Mouse (Mus musculus) layer of hippocampus, postnatal 14 days (tissue): Measurements from ENCODE around the gene Olfr1275. TPM values are rescaled to one million over a fixed set of nuclear protein-coding genes. Genes with fewer than 3 reads are reported as not detected.

Experiments used
- DNase-seq, 2 experiments: peaks; one replicate each; pipeline ENCODE4 v3.0.0; 2021 to 2022; ENCODE audit warnings: low spot score in 2 of 2, mixed read lengths in 1 of 2
- long read RNA-seq, 2 experiments: library from polyadenylated mRNA; stranded (forward); transcript quantifications; one replicate each; pipeline ENCODE4 v2.0.0; 2021
- total RNA-seq, 2 experiments: library from RNA; stranded (reverse); gene quantifications; 2 replicates each; pipeline ENCODE4 v1.2.3; 2021

Gene Olfr1275
- total RNA-seq = not detected
- long read RNA-seq, experiment 1 = 0 reads
- long read RNA-seq, experiment 2 = 0 reads

DNA sequence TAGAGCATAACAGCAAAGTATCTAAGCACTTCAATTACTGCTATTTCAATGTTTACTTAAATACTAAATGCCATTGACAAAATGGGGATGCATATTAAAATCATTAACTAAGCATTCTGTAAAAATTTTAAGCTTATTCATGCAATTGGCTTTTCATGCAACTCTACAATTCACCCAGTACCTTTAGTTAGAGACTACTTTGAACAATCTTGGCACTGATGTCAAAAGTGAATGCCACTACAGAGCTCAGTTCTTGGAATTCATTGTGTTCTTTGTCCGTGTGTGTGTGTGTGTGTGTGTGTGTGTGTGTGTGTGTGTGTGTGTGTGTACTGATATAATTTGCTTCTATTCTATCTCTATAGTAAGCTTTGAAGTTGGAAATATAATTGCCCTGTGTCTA is at the start of gene Olfr1275:
TSS of gene Olfr1275 (minus strand) at position 101 of the 400 bp plus-strand sequence.
- DNase-seq = no peak

DNA sequence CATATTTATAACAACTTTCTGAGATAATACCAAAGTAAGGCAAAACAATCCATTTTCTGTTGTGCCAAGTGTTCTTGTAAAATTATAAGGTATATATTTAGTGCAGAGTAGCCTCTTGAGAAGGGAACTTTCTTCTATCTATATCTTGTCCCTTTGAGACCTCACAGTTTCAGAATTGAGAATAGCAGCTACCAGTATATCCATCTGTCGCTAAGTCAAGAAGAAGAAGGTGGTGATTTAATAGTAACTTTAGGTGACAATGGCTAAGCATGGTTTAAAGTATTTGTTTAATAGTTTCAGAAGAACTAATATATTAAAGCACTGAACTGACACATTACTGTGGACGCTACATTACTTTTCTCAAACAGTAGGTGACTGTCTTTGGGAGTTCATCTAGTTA is 38.9 kb upstream of the Olfr1275 start, which contains the start of gene Olfr1277:
TSS of gene Olfr1277 (minus strand) at position 101 of the 400 bp plus-strand sequence.
- no peak for DNase-seq

DNA sequence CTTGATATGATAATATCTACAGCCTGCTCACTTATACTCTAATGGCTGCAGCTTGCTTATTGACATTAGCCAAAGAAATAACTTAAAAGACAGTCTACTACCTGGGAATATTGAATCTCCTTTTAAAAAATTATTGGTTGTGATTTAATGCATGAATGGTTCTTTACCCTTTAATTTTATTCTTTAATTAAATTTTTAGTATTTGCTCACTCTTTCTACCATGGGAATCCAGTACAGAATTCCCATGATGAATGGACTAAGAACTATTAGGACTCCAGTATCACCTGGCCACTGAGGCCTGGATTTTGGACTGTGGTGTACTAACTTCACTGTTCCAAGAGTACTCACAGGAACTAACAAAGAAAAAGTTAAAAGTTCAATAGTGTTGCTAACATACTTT is 19.1 kb upstream of the Olfr1275 start, which contains the start of gene Olfr1276:
TSS of gene Olfr1276 (plus strand) at position 301 of the 400 bp plus-strand sequence.
- DNase-seq = no peak

DNA sequence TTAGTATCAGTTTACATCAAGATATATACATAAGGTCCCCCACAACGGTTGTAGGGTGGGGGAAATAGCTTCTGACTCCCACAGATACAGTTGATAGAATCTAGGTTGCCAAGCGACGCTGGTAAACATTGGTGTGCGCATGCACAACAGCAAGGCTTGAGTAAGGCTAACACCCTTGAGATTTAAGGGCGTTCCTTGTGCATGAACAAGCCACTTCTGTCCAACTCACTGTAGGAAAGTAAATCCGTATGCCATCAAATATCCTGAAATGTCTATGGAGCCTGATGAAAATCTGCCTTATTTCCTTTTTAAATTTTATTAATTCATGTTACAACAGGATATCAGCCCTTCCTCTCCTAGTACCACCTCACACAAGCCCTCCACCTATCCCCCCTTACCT is 5.6 kb downstream of the Olfr1275 start, which contains the start of gene 4930430A15Rik:
TSS of gene 4930430A15Rik (minus strand) at position 101 of the 400 bp plus-strand sequence.
- no peak for DNase-seq

DNA sequence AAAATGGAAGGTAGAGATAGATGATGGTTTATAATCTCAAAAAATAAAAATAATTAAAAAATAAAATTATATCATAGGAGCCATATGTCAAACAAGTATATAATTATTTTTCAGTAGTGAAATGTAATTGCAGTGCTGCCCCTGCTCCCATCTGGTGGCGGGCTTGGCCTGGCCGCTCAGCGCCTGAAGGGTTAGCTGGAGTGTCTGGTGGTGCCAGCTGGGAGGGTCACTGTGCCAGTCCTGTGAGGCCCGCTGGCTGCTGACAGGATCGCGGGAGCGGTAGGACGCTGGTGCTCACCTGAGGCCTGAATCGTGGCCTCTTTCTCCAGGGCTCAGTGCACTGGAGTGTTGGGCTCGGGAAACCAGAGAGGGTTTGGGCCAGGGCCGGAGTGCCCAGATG is 53.0 kb downstream of the Olfr1275 start:
- DNase-seq = no peak

Other genes starting within 250 kb of the Olfr1275 start
- gene Gm13941, start 129.3 kb downstream of the Olfr1275 start, total RNA-seq = not detected
- not detected for gene Gm15130, start 82.3 kb downstream of the Olfr1275 start, total RNA-seq
- gene 4930430A15Rik, start 5.7 kb downstream of the Olfr1275 start, total RNA-seq = not detected
- gene Olfr1276, start 19.2 kb upstream of the Olfr1275 start, total RNA-seq = not detected
- gene Olfr1277, start 38.8 kb upstream of the Olfr1275 start, total RNA-seq = not detected
- gene Olfr1278, start 54.9 kb upstream of the Olfr1275 start, total RNA-seq = not detected
- gene Olfr1279, start 65.3 kb upstream of the Olfr1275 start, total RNA-seq = not detected
- gene Olfr1280, start 78.7 kb upstream of the Olfr1275 start, total RNA-seq = not detected
- gene Olfr1281, start 91.2 kb upstream of the Olfr1275 start, total RNA-seq = not detected
- gene Olfr1282, start 100.8 kb upstream of the Olfr1275 start, total RNA-seq = not detected
- gene Olfr1283, start 131.5 kb upstream of the Olfr1275 start, total RNA-seq = not detected
- not detected for gene Olfr1284, start 140.2 kb upstream of the Olfr1275 start, total RNA-seq
- not detected for gene Olfr1286, start 187.8 kb upstream of the Olfr1275 start, total RNA-seq
- gene Olfr1287, start 213.9 kb upstream of the Olfr1275 start, total RNA-seq = not detected
- not detected for gene Olfr1288, start 238.8 kb upstream of the Olfr1275 start, total RNA-seq
- gene Olfr1289, start 245.5 kb upstream of the Olfr1275 start, total RNA-seq = not detected